ENCODE assay signal across 25 mouse cellular contexts in genomic region chr4:129902394-129902793, GRCm38 (mm10). TPM values are rescaled to one million over a fixed set of nuclear protein-coding genes. Genes with fewer than 3 reads are reported as not detected.
"Had no signal": no experiment of that assay in that cellular context is flagged by ENCODE, and none has a peak within 500 bp of the region (broad histone marks: within the 10 kb centered on the region; RNA-seq: fewer than 3 reads in every experiment).

No protein-coding gene starts in this region.

- H3K4me1 ChIP-seq: midbrain, embryonic 12.5 days; neural tube, embryonic 13.5 days; neural tube, embryonic 15.5 days; stomach, embryonic 15.5 days had no signal

- ATAC-seq: midbrain, embryonic 16.5 days had no signal

- H3K27ac ChIP-seq: midbrain, embryonic 10.5 days; midbrain, embryonic 12.5 days; neural tube, embryonic 13.5 days; neural tube, embryonic 15.5 days; stomach, embryonic 15.5 days; stomach, postnatal 0 days had no signal

- H3K27me3 ChIP-seq: midbrain, embryonic 12.5 days; neural tube, embryonic 13.5 days; neural tube, embryonic 15.5 days; stomach, embryonic 15.5 days had no signal

- H3K9me3 ChIP-seq: midbrain, embryonic 12.5 days; neural tube, embryonic 13.5 days; neural tube, embryonic 15.5 days; stomach, embryonic 15.5 days had no signal

- H3K36me3 ChIP-seq: midbrain, embryonic 10.5 days; midbrain, embryonic 12.5 days; neural tube, embryonic 13.5 days; neural tube, embryonic 15.5 days; stomach, embryonic 15.5 days had no signal

- DNase-seq: lung, embryonic 14.5 days; lung, postnatal 10 days; lung, postnatal 4 days; midbrain, embryonic 14.5 days; retina, postnatal 1 day; right cerebral cortex, adult 18-20 months; right cerebral cortex, postnatal 25 days; right cerebral cortex, postnatal 4 days; spleen, adult 18-20 months; thymus, adult 2 months; thymus, postnatal 25 days; thymus, postnatal 4 days had no signal

- H3K4me3 ChIP-seq: midbrain, embryonic 10.5 days; midbrain, embryonic 12.5 days; myocyte; neural tube, embryonic 13.5 days; neural tube, embryonic 15.5 days; stomach, embryonic 15.5 days had no signal

RNA-seq across cellular contexts. Expression of gene Spocd1, which starts 26.7 kb away (rescaled TPM):
- total RNA-seq: megakaryocyte-erythroid progenitor cell, adult 5-6 weeks had no signal
- polyA plus RNA-seq: lung, embryonic 14.5 days; lung, embryonic 16.5 days; midbrain, embryonic 10.5 days; midbrain, embryonic 12.5 days; midbrain, embryonic 14.5 days; midbrain, embryonic 16.5 days; myocyte; neural tube, embryonic 11.5 days; neural tube, embryonic 13.5 days; small intestine, adult 2 months; stomach, postnatal 0 days; urinary bladder, adult 2 months had no signal
